Mouse (Mus musculus): ENCODE measurements at regions not wholly inside any gene's neighbourhood (a gene's known extent, or its start where the extent isn't known, plus 50 kb on each side); places are given as distances from the start of the nearest gene placed in this dataset.

- DNase-seq (ENCODE audit: low spot score) = peak; percentile 11
Observed at GRCm38 (mm10) chr11:19670853-19671530, 253.2 kb upstream of the Spred2 start.

GRCm38 (mm10) chr11:19673012-19673411 is 251.2 kb upstream of the Spred2 start:
- no peak for DNase-seq (ENCODE audit: low spot score)

- DNase-seq (ENCODE audit: low spot score) = no peak
Observed at GRCm38 (mm10) chr11:19676514-19676913, 247.7 kb upstream of the Spred2 start.

GRCm38 (mm10) chr11:19679041-19679440 is 245.1 kb upstream of the Spred2 start:
- DNase-seq (ENCODE audit: low spot score) = no peak

- no peak for DNase-seq (ENCODE audit: low spot score)
Observed at GRCm38 (mm10) chr11:19679669-19680068, 244.5 kb upstream of the Spred2 start.

- DNase-seq (ENCODE audit: low spot score) = no peak
Observed at GRCm38 (mm10) chr11:19701198-19701597, 223.0 kb upstream of the Spred2 start.

GRCm38 (mm10) chr11:19708821-19709220 is 215.4 kb upstream of the Spred2 start:
- no peak for DNase-seq (ENCODE audit: low spot score)

- DNase-seq (ENCODE audit: low spot score) = no peak
Observed at GRCm38 (mm10) chr11:19709337-19709736, 214.8 kb upstream of the Spred2 start.

- DNase-seq (ENCODE audit: low spot score) = peak; percentile 40
Observed at GRCm38 (mm10) chr11:19713091-19713490, 211.1 kb upstream of the Spred2 start.

- DNase-seq (ENCODE audit: low spot score) = no peak
Observed at GRCm38 (mm10) chr11:19713597-19713996, 210.6 kb upstream of the Spred2 start.

GRCm38 (mm10) chr11:19714211-19714610 is 210.0 kb upstream of the Spred2 start:
- no peak for DNase-seq (ENCODE audit: low spot score)

GRCm38 (mm10) chr11:19714888-19715595 is 209.1 kb upstream of the Spred2 start:
- DNase-seq (ENCODE audit: low spot score) = no peak

- DNase-seq (ENCODE audit: low spot score) = no peak
Observed at GRCm38 (mm10) chr11:19718165-19718564, 206.0 kb upstream of the Spred2 start.

- DNase-seq (ENCODE audit: low spot score) = no peak
Observed at GRCm38 (mm10) chr11:19729031-19729430, 195.1 kb upstream of the Spred2 start.

- no peak for DNase-seq (ENCODE audit: low spot score)
Observed at GRCm38 (mm10) chr11:19730747-19731146, 193.4 kb upstream of the Spred2 start.

- DNase-seq (ENCODE audit: low spot score) = no peak
Observed at GRCm38 (mm10) chr11:19736076-19736475, 188.1 kb upstream of the Spred2 start.

- no peak for DNase-seq (ENCODE audit: low spot score)
Observed at GRCm38 (mm10) chr11:19736926-19737325, 187.2 kb upstream of the Spred2 start.

GRCm38 (mm10) chr11:19737331-19737730 is 186.8 kb upstream of the Spred2 start:
- DNase-seq (ENCODE audit: low spot score) = no peak

GRCm38 (mm10) chr11:19737807-19738206 is 186.4 kb upstream of the Spred2 start:
- DNase-seq (ENCODE audit: low spot score) = no peak

- no peak for DNase-seq (ENCODE audit: low spot score)
Observed at GRCm38 (mm10) chr11:19739527-19740151, 184.5 kb upstream of the Spred2 start.

- DNase-seq (ENCODE audit: low spot score) = no peak
Observed at GRCm38 (mm10) chr11:19740562-19740961, 183.6 kb upstream of the Spred2 start.

- DNase-seq (ENCODE audit: low spot score) = no peak
Observed at GRCm38 (mm10) chr11:19747097-19747972, 176.8 kb upstream of the Spred2 start.

Measured in layer of hippocampus, adult 11-12 months (tissue).